Mouse (Mus musculus) MEL (cell line): ENCODE data around the gene Xlr3c. TPM values are rescaled to one million over a fixed set of nuclear protein-coding genes. Genes with fewer than 3 reads are reported as not detected.
"Not testable (repeated sequence)": the region's sequence is repeated elsewhere in the genome, so short reads cannot be mapped to it uniquely, and the experiment has no call there.

Source experiments
- DNase-seq: peaks from one replicate; pipeline ENCODE4 v3.0.0; 2011; ENCODE audit warnings: low read depth, low spot score
- H3K27ac ChIP-seq: 2 replicates; pipeline ENCODE4 v1.5.1; 2012; ENCODE audit warnings: low read depth, mild to moderate bottlenecking, control low read depth, low read length, moderate library complexity; ENCODE audit not compliant: control insufficient read depth
- H3K27me3 ChIP-seq, 2 experiments: fragments of 150-350 bp in 1 of 2; sonication (generic) in 1 of 2; 2 replicates each; pipeline ENCODE4 v1.6.1; 2012; ENCODE audit warnings: low read length in 2 of 2, mild to moderate bottlenecking in 2 of 2, improper control_type of control experiment in 1 of 2, moderate library complexity in 1 of 2; ENCODE audit not compliant: insufficient read depth in 2 of 2, control insufficient read depth in 1 of 2
- H3K36me3 ChIP-seq, 2 experiments: 2 replicates each; pipeline ENCODE4 v1.6.1; 2012 to 2014; ENCODE audit warnings: low read length in 2 of 2, improper control_type of control experiment in 1 of 2, inconsistent platforms in 1 of 2, mild to moderate bottlenecking in 1 of 2; ENCODE audit not compliant: insufficient read depth in 2 of 2, control insufficient read depth in 1 of 2
- H3K4me1 ChIP-seq, 2 experiments: fragments of 150-350 bp in 1 of 2; sonication (generic) in 1 of 2; 2 replicates each; pipeline ENCODE4 v1.6.1; 2012; ENCODE audit warnings: low read length in 2 of 2, improper control_type of control experiment in 1 of 2, mild to moderate bottlenecking in 1 of 2; ENCODE audit not compliant: insufficient read depth in 2 of 2, control insufficient read depth in 1 of 2
- H3K4me3 ChIP-seq, 2 experiments: fragments of 150-350 bp in 1 of 2; sonication (generic) in 1 of 2; 2 replicates each; pipeline ENCODE4 v1.5.1; 2012; ENCODE audit warnings: low read depth in 2 of 2, low read length in 2 of 2, mild to moderate bottlenecking in 2 of 2, moderate library complexity in 2 of 2, control low read depth in 1 of 2, improper control_type of control experiment in 1 of 2; ENCODE audit not compliant: control insufficient read depth in 1 of 2, insufficient read depth in 1 of 2
- H3K79me2 ChIP-seq: 2 replicates; pipeline ENCODE4 v1.6.1; 2012; ENCODE audit warnings: mild to moderate bottlenecking, low read length, moderate library complexity; ENCODE audit not compliant: control insufficient read depth, poor library complexity, insufficient read depth
- H3K9ac ChIP-seq: 2 replicates; pipeline ENCODE4 v1.6.1; 2012; ENCODE audit warnings: low read depth, mild to moderate bottlenecking, control low read depth, low read length, moderate library complexity; ENCODE audit not compliant: control insufficient read depth, poor library complexity, severe bottlenecking
- H3K9me3 ChIP-seq: fragments of 150-350 bp; sonication (generic); replicated peaks from 2 replicates; pipeline ENCODE4 v1.6.1; 2012; ENCODE audit warnings: mild to moderate bottlenecking, low read length, improper control_type of control experiment, moderate library complexity; ENCODE audit not compliant: insufficient read depth
- MAFK ChIP-seq: IDR thresholded peaks from 2 replicates; pipeline ENCODE4 v1.6.1; 2011; ENCODE audit warnings: low read depth, mild to moderate bottlenecking, low read length, improper control_type of control experiment, borderline replicate concordance
- MEF2A ChIP-seq: IDR thresholded peaks from 2 replicates; pipeline ENCODE4 v1.6.1; 2014; ENCODE audit warnings: low read depth, mild to moderate bottlenecking, inconsistent platforms, low read length, improper control_type of control experiment; ENCODE audit not compliant: poor library complexity, insufficient replicate concordance, severe bottlenecking; ENCODE audit errors: extremely low read depth
- TBP ChIP-seq: IDR thresholded peaks from 2 replicates; pipeline ENCODE4 v1.8.0; 2011; ENCODE audit warnings: low read depth, low read length, improper control_type of control experiment
- USF1 ChIP-seq: IDR thresholded peaks from 2 replicates; pipeline ENCODE4 v1.6.1; 2014; ENCODE audit warnings: low read depth, mild to moderate bottlenecking, inconsistent platforms, low read length, improper control_type of control experiment, moderate library complexity
- ZMIZ1 ChIP-seq: IDR thresholded peaks from 2 replicates; pipeline ENCODE4 v1.6.1; 2012; ENCODE audit warnings: low read depth, mild to moderate bottlenecking, inconsistent platforms, low read length, improper control_type of control experiment, moderate library complexity
- polyA plus RNA-seq, 2 experiments: library from polyadenylated mRNA; stranded (reverse) in 1 of 2; unstranded in 1 of 2; fragments of >175 nt in 1 of 2; fragments of >200 nt in 1 of 2; gene quantifications; 2 replicates each; pipeline versions ENCODE4 v1.2.1 to v1.2.4; 2012; ENCODE audit warnings: low replicate concordance in 2 of 2, low read depth in 1 of 2; ENCODE audit not compliant: insufficient read length in 2 of 2, insufficient read depth in 1 of 2, missing spikeins in 1 of 2
- total RNA-seq: library from RNA; depleted of rRNA; stranded (reverse); fragments of 300-350 nt; gene quantifications from 2 replicates; pipeline ENCODE4 v1.2.3, GENCODE M21; 2012; rRNA removed

Gene Xlr3c
- total and polyA plus RNA-seq, 3 experiments = 73.5 to 162 (median 78.0) TPM

GRCm38 (mm10) chrX:73227914-73228605, 37.1 kb downstream of the Xlr3c start, which contains the start of gene F8a (continued):
- no peak for TF ChIP-seq MEF2A
- no peak for TF ChIP-seq MAFK
- TF ChIP-seq, all 39 proteins: peak for 8

GRCm38 (mm10) chrX:73225365-73225764, 39.8 kb downstream of the Xlr3c start:
- H3K4me1 ChIP-seq = peaks cover 3% of the 10 kb centered on the region in 2 experiments; a peak in 2 of 4 replicates
- H3K27ac ChIP-seq = no peak overlapping the region
- H3K9me3 ChIP-seq = no peaks in the 10 kb centered on the region
- TF ChIP-seq ZMIZ1 (no peak), MAFK (no peak), TBP (peak; percentile 66), USF1 (no peak)
- TF ChIP-seq, all 39 proteins: peak for 1
- H3K79me2 ChIP-seq = peaks cover 2% of the 10 kb centered on the region; the same call in 1 of the 2 replicates
- no peak overlapping the region for H3K9ac ChIP-seq
- no peaks in the 10 kb centered on the region for H3K27me3 ChIP-seq
- peaks cover 0 to 8% of the 10 kb centered on the region in 2 experiments; a peak in 2 of 4 replicates for H3K36me3 ChIP-seq
- no peak overlapping the region for H3K4me3 ChIP-seq
- DNase-seq = no peak

GRCm38 (mm10) chrX:73213819-73214564, 51.2 kb downstream of the Xlr3c start, which contains the start of gene Xlr4b:
Gene Xlr4b, plus strand, starts transcription at chrX:73214333.
- not testable (repeated sequence) for H3K79me2 ChIP-seq, H3K9me3 ChIP-seq, H3K4me1 ChIP-seq, H3K27me3 ChIP-seq, H3K36me3 ChIP-seq
- DNase-seq = peak; percentile 13
- H3K9ac ChIP-seq = peak within 1 kb of the TSS; percentile 54
- peak within 1 kb of the TSS; percentile 42 for H3K27ac ChIP-seq
- H3K4me3 ChIP-seq = peak within 1 kb of the TSS; percentile 50 to 54

Other genes starting within 250 kb of the Xlr3c start
- 0.08 and 0.10 TPM in 2 replicates for gene Pnma5, start 228.3 kb downstream of the Xlr3c start, total RNA-seq
- under 1 TPM in 1 of 2 experiments, not detected in 1; 0.11 TPM for gene Pnma5, start 228.3 kb downstream of the Xlr3c start, polyA plus RNA-seq
- gene Pnma3, start 200.6 kb downstream of the Xlr3c start, total RNA-seq = not detected in 2 replicates
- gene Pnma3, start 200.6 kb downstream of the Xlr3c start, polyA plus RNA-seq = not detected
- 0.19 TPM in 1 of 2 replicates, not detected in the other for gene Xlr4a, start 182.9 kb downstream of the Xlr3c start, total RNA-seq
- under 1 TPM in 1 of 2 experiments, not detected in 1; 0.29 TPM for gene Xlr4a, start 182.9 kb downstream of the Xlr3c start, polyA plus RNA-seq
- 76.4 and 94.5 TPM in 2 replicates for gene Xlr3a, start 168.3 kb downstream of the Xlr3c start, total RNA-seq
- gene Xlr3a, start 168.3 kb downstream of the Xlr3c start, polyA plus RNA-seq = 100 to 1,000 TPM in 1 of 2 experiments, not detected in 1; 161 TPM
- gene Gm14685, start 148.3 kb downstream of the Xlr3c start, total RNA-seq = not detected in 2 replicates
- not detected for gene Gm14685, start 148.3 kb downstream of the Xlr3c start, polyA plus RNA-seq
- gene Xlr5b, start 116.6 kb downstream of the Xlr3c start, total RNA-seq = not detected in 2 replicates
- not detected for gene Xlr5b, start 116.6 kb downstream of the Xlr3c start, polyA plus RNA-seq
- not detected in 2 replicates for gene DXBay18, start 115.9 kb downstream of the Xlr3c start, total RNA-seq
- not detected for gene DXBay18, start 115.9 kb downstream of the Xlr3c start, polyA plus RNA-seq
- not detected in 2 replicates for gene Spin2d, start 88.4 kb downstream of the Xlr3c start, total RNA-seq
- gene Spin2d, start 88.4 kb downstream of the Xlr3c start, polyA plus RNA-seq = not detected
- gene Xlr3b, start 73.2 kb downstream of the Xlr3c start, total RNA-seq = 22.4 and 23.8 TPM in 2 replicates
- gene Xlr3b, start 73.2 kb downstream of the Xlr3c start, polyA plus RNA-seq = 10 to 100 TPM in 1 of 2 experiments, not detected in 1; 16.5 TPM
- gene Xlr4b, start 51.1 kb downstream of the Xlr3c start, total RNA-seq = 37.4 and 44.4 TPM in 2 replicates
- gene Xlr4b, start 51.1 kb downstream of the Xlr3c start, polyA plus RNA-seq = 10 to 100 TPM in 1 of 2 experiments, not detected in 1; 43.2 TPM
- 3.3 and 3.4 TPM in 2 replicates for gene F8a, start 37.1 kb downstream of the Xlr3c start, total RNA-seq
- gene F8a, start 37.1 kb downstream of the Xlr3c start, polyA plus RNA-seq = 1 to 10 TPM in 1 of 2 experiments, not detected in 1; 6.0 TPM
- gene Xlr4c, start 22.3 kb downstream of the Xlr3c start, total RNA-seq = 12.8 and 18.6 TPM in 2 replicates
- 10 to 100 TPM in 1 of 2 experiments, not detected in 1; 37.4 TPM for gene Xlr4c, start 22.3 kb downstream of the Xlr3c start, polyA plus RNA-seq
- gene Xlr5a, start 27.6 kb upstream of the Xlr3c start, total RNA-seq = not detected in 2 replicates
- gene Xlr5a, start 27.6 kb upstream of the Xlr3c start, polyA plus RNA-seq = not detected
- gene Xlr5c, start 27.6 kb upstream of the Xlr3c start, total RNA-seq = not detected in 2 replicates
- not detected for gene Xlr5c, start 27.6 kb upstream of the Xlr3c start, polyA plus RNA-seq
- not detected in 2 replicates for gene Gm45015, start 71.5 kb upstream of the Xlr3c start, total RNA-seq
- not detected for gene Gm45015, start 71.5 kb upstream of the Xlr3c start, polyA plus RNA-seq
- 4.5 and 4.8 TPM in 2 replicates for gene Zfp275, start 77.2 kb upstream of the Xlr3c start, total RNA-seq
- gene Zfp275, start 77.2 kb upstream of the Xlr3c start, polyA plus RNA-seq = 1 to 10 TPM in 1 of 2 experiments, not detected in 1; 5.9 TPM
- gene Gm18336, start 133.3 kb upstream of the Xlr3c start, total RNA-seq = 0.04 TPM in 1 of 2 replicates, not detected in the other
- gene Gm18336, start 133.3 kb upstream of the Xlr3c start, polyA plus RNA-seq = not detected
- gene Zfp92, start 145.7 kb upstream of the Xlr3c start, total RNA-seq = not detected in 2 replicates
- not detected for gene Zfp92, start 145.7 kb upstream of the Xlr3c start, polyA plus RNA-seq
- gene Trex2, start 170.0 kb upstream of the Xlr3c start, total RNA-seq = not detected in 2 replicates
- not detected for gene Trex2, start 170.0 kb upstream of the Xlr3c start, polyA plus RNA-seq
- gene Haus7, start 193.7 kb upstream of the Xlr3c start, total RNA-seq = 19.7 and 24.0 TPM in 2 replicates
- 10 to 100 TPM in 1 of 2 experiments, not detected in 1; 27.9 TPM for gene Haus7, start 193.7 kb upstream of the Xlr3c start, polyA plus RNA-seq
- not detected in 2 replicates for gene Bgn, start 218.2 kb upstream of the Xlr3c start, total RNA-seq
- not detected for gene Bgn, start 218.2 kb upstream of the Xlr3c start, polyA plus RNA-seq
- not detected in 2 replicates for gene Atp2b3, start 237.7 kb upstream of the Xlr3c start, total RNA-seq
- not detected for gene Atp2b3, start 237.7 kb upstream of the Xlr3c start, polyA plus RNA-seq